Mouse (Mus musculus): Measurements from ENCODE around the gene Arfgap3. TPM values are rescaled to one million over a fixed set of nuclear protein-coding genes. Genes with fewer than 3 reads are reported as not detected.

Arfgap3 gene
- total RNA-seq, 2 experiments from 2014 or later: 26.6 to 27.9 TPM

DNA sequence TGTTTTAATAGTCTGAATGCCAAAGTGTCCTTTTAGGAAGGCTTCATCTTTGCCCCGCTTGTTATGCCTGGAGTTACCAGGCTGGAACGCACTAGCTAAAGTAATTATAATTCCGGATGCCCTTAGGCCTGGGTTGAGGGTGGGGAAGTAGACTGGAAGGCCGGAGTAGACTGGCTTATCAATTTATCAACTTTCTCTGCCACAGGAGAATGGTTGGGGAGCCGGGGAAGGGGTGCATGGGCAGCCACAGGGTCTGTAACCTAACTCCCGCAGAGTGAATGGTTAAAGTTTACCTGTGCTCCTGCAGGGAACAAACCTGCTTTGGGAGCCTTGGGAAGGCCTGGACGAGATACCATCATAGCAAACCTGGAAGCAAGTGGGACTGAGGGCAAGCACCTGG is 94.1 kb downstream of the Arfgap3 start:
- ATAC-seq (replicated peaks; ENCODE audit: poor library complexity, severe bottlenecking): no peak

DNA sequence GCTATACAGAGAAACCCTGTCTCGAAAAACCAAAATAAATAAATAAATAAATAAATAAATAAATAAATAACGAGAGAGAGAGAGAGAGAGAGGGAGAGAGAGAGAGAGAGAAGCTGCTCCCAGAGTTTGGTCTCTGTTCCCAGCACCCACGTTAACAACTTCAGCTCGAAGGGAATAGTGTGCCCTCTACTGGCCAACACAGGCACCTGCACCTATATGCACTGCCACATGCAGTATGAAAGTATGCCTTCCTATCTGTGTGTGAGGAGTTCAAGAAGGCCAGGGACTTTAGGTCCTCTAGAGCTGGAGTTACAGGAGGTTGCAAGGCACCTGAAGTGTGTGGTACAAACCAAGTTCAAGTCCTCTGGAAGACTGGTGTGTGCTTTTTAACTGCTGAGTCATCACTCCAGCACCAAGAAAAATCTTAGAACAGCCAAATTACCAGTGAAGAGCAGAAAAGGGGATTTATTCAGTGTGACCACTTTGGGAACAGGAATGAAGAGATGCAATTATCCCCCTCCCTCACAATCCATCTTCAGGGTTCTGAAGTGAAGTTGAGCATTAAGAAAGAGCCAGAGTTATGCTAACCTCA is 94.8 kb downstream of the Arfgap3 start:
- no peak for ATAC-seq (replicated peaks; ENCODE audit: poor library complexity, severe bottlenecking)

DNA sequence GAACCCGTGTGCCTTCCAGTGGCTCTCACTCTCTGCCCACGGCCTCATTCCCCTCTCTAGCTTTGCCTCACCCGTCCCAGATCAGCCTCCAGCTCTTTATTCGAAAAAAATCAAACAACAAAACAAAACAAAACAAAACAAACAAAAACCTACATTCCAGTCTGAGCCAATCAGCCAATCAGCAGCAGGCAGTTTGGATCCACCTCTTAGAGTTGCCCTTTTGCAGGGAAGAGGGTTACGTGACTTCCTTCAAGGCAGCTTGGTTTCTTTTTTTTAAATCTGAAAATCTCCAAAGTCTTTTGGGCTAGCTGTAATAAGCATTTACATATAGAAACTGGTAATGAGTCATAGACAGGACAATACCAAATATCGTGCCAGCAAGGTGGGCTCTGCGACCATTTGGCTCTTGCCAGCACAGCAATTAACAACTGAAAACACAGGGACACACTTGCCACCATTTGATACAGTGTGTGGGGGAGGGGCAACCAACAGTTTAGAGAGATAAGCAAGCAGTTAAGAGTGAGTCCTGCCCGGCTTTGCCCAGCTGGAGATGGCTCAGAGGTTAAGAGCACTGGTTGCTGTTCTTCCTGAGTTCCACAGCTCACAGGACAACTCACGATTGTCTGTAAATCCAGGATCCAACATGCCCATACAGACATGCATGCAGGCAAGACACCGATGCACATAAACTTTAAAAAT is 95.5 kb downstream of the Arfgap3 start:
- ATAC-seq (replicated peaks; ENCODE audit: poor library complexity, severe bottlenecking): no peak

DNA sequence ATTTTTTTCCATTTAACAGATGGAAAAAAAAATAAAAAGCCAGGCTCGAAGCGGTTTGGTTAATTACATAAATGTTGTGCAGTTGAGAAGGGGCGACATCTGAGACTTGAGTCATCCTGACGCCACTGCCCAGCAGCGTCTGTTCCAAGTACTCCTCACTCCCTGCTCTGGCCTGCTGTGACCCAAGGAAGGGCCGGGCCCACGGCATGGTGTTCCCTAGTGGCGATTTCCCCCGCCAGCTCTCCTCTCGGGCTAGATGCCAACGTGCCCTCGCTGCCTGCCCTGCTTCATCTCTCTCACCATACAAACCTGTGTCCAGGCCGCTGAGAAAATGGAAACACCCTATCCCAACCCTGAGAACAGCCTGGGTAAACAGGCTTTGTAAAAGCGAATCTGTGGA is 98.0 kb downstream of the Arfgap3 start:
- no peak for ATAC-seq (replicated peaks; ENCODE audit: poor library complexity, severe bottlenecking)

- ATAC-seq (replicated peaks; ENCODE audit: poor library complexity, severe bottlenecking): no peak
Measured at GRCm38 (mm10) chr15:83251176-83252004, 98.7 kb downstream of the Arfgap3 start, which contains the start of gene A4galt. A4galt (minus strand) TSS chr15:83251774.

- no peak for ATAC-seq (replicated peaks; ENCODE audit: poor library complexity, severe bottlenecking)
Measured at GRCm38 (mm10) chr15:83250651-83251175, 99.3 kb downstream of the Arfgap3 start.

Other genes with a start within 250 kb of the Arfgap3 start
- 26.9 and 35.9 TPM in 2 replicates for gene Rrp7a, start 227.4 kb downstream of the Arfgap3 start, total RNA-seq (2014; fragmentation: Nextera tagmentation)
- 50.0 and 88.6 TPM in 2 replicates for gene Rrp7a, start 227.4 kb downstream of the Arfgap3 start, total RNA-seq (2017)
- 56.1 and 72.5 TPM in 2 replicates for gene Poldip3, start 200.9 kb downstream of the Arfgap3 start, total RNA-seq (2014; fragmentation: Nextera tagmentation)
- gene Poldip3, start 200.9 kb downstream of the Arfgap3 start, total RNA-seq (2017): 78.7 and 81.9 TPM in 2 replicates
- gene Cyb5r3, start 177.7 kb downstream of the Arfgap3 start, total RNA-seq (2014; fragmentation: Nextera tagmentation): 48.7 and 61.3 TPM in 2 replicates
- 22.4 and 27.8 TPM in 2 replicates for gene Cyb5r3, start 177.7 kb downstream of the Arfgap3 start, total RNA-seq (2017)
- gene A4galt, start 98.5 kb downstream of the Arfgap3 start, total RNA-seq (2014; fragmentation: Nextera tagmentation): not detected in 2 replicates
- not detected in 2 replicates for gene A4galt, start 98.5 kb downstream of the Arfgap3 start, total RNA-seq (2017)
- 43.3 and 56.8 TPM in 2 replicates for gene Pacsin2, start 114.4 kb upstream of the Arfgap3 start, total RNA-seq (2014; fragmentation: Nextera tagmentation)
- gene Pacsin2, start 114.4 kb upstream of the Arfgap3 start, total RNA-seq (2017): 65.2 and 91.1 TPM in 2 replicates
- gene Ttll1, start 160.6 kb upstream of the Arfgap3 start, total RNA-seq (2014; fragmentation: Nextera tagmentation): 5.3 and 9.0 TPM in 2 replicates
- 2.8 and 4.6 TPM in 2 replicates for gene Ttll1, start 160.6 kb upstream of the Arfgap3 start, total RNA-seq (2017)
- not detected in 2 replicates for gene Bik, start 176.6 kb upstream of the Arfgap3 start, total RNA-seq (2014; fragmentation: Nextera tagmentation)
- gene Bik, start 176.6 kb upstream of the Arfgap3 start, total RNA-seq (2017): not detected in 2 replicates
- gene Tspo, start 213.3 kb upstream of the Arfgap3 start, total RNA-seq (2014; fragmentation: Nextera tagmentation): 204 and 312 TPM in 2 replicates
- gene Tspo, start 213.3 kb upstream of the Arfgap3 start, total RNA-seq (2017): 119 and 155 TPM in 2 replicates
- 10.8 and 15.3 TPM in 2 replicates for gene Mcat, start 213.5 kb upstream of the Arfgap3 start, total RNA-seq (2014; fragmentation: Nextera tagmentation)
- 14.8 and 21.1 TPM in 2 replicates for gene Mcat, start 213.5 kb upstream of the Arfgap3 start, total RNA-seq (2017)
- 15.1 and 23.6 TPM in 2 replicates for gene Ttll12, start 244.9 kb upstream of the Arfgap3 start, total RNA-seq (2014; fragmentation: Nextera tagmentation)
- gene Ttll12, start 244.9 kb upstream of the Arfgap3 start, total RNA-seq (2017): 9.7 and 10.1 TPM in 2 replicates